Mouse (Mus musculus) lung, postnatal 14 days (tissue): ENCODE results near the gene Sox9.

Experiments used
- DNase-seq: peaks from one replicate; pipeline ENCODE4 v3.0.0; 2021

Sox9 gene

GRCm38 (mm10) chr11:112781994-112782356, at the start of gene Sox9:
Gene Sox9 (plus strand): TSS chr11:112782224.
- DNase-seq = peak; percentile 56

- DNase-seq = peak; percentile 5
Measured at GRCm38 (mm10) chr11:112732401-112732800, 49.6 kb upstream of the Sox9 start.

- no peak for DNase-seq
Measured at GRCm38 (mm10) chr11:112737071-112737470, 45.0 kb upstream of the Sox9 start.

- no peak for DNase-seq
Measured at GRCm38 (mm10) chr11:112739681-112740080, 42.3 kb upstream of the Sox9 start.

- no peak for DNase-seq
Measured at GRCm38 (mm10) chr11:112756516-112756915, 25.5 kb upstream of the Sox9 start.

GRCm38 (mm10) chr11:112758056-112758455, 24.0 kb upstream of the Sox9 start:
- no peak for DNase-seq

- DNase-seq = peak; percentile 18
Measured at GRCm38 (mm10) chr11:112766956-112767355, 15.1 kb upstream of the Sox9 start.

GRCm38 (mm10) chr11:112767531-112768041, 14.4 kb upstream of the Sox9 start:
- DNase-seq = no peak

GRCm38 (mm10) chr11:112772791-112773355, 9.2 kb upstream of the Sox9 start:
- no peak for DNase-seq

GRCm38 (mm10) chr11:112779762-112780161, 2.3 kb upstream of the Sox9 start:
- peak; percentile 41 for DNase-seq

- DNase-seq = no peak
Measured at GRCm38 (mm10) chr11:112780394-112780920, 1.6 kb upstream of the Sox9 start.

GRCm38 (mm10) chr11:112781035-112781911, 751 bp upstream of the Sox9 start:
- peak; percentile 31 for DNase-seq

- DNase-seq = peak; percentile 47
Measured at GRCm38 (mm10) chr11:112782357-112783121, 515 bp downstream of the Sox9 start.

GRCm38 (mm10) chr11:112783401-112784346, 1.6 kb downstream of the Sox9 start:
- DNase-seq = no peak

GRCm38 (mm10) chr11:112784347-112784902, 2.4 kb downstream of the Sox9 start:
- DNase-seq = no peak

GRCm38 (mm10) chr11:112784903-112785381, 2.9 kb downstream of the Sox9 start:
- DNase-seq = no peak

GRCm38 (mm10) chr11:112785581-112785980, 3.6 kb downstream of the Sox9 start:
- no peak for DNase-seq

GRCm38 (mm10) chr11:112786427-112786826, 4.4 kb downstream of the Sox9 start:
- no peak for DNase-seq

GRCm38 (mm10) chr11:112788296-112788695, 6.3 kb downstream of the Sox9 start:
- DNase-seq = no peak

- no peak for DNase-seq
Measured at GRCm38 (mm10) chr11:112796379-112796778, 14.4 kb downstream of the Sox9 start.

- DNase-seq = no peak
Measured at GRCm38 (mm10) chr11:112798831-112799382, 16.9 kb downstream of the Sox9 start.
